Mouse (Mus musculus): ENCODE data around the gene Hoxa6. TPM values are rescaled to one million over a fixed set of nuclear protein-coding genes. Genes with fewer than 3 reads are reported as not detected.

Hoxa6 gene
- 0.10 and 10.2 TPM in 2 replicates for polyA plus RNA-seq (2012; rRNA removed)

GRCm38 (mm10) chr6:52208072-52208867 is at the start of gene Hoxa6:
TSS of gene Hoxa6 (minus strand) at chr6:52208722.

GRCm38 (mm10) chr6:52245757-52246142 is 37.2 kb upstream of the Hoxa6 start, which contains the start of gene Hoxa11:
TSS of gene Hoxa11 (minus strand) at chr6:52245810.

GRCm38 (mm10) chr6:52240389-52241000 is 32.0 kb upstream of the Hoxa6 start, which contains the start of gene Hoxa10:
TSS of gene Hoxa10 (minus strand) at chr6:52240854.

GRCm38 (mm10) chr6:52230516-52231165 is 22.1 kb upstream of the Hoxa6 start, which contains the start of gene Hoxa9:
TSS of gene Hoxa9 (minus strand) at chr6:52231089.

GRCm38 (mm10) chr6:52221337-52221992 is 12.9 kb upstream of the Hoxa6 start, which contains the start of gene Hoxa7:
TSS of gene Hoxa7 (minus strand) at chr6:52221854.

GRCm38 (mm10) chr6:52213119-52213986 is 4.8 kb upstream of the Hoxa6 start, which contains the start of the genes Hoxa3 and Gm28308:
TSS of gene Hoxa3 (minus strand) at chr6:52213336.
TSS of gene Gm28308 (minus strand) at chr6:52213339.

GRCm38 (mm10) chr6:52204050-52204752 is 4.3 kb downstream of the Hoxa6 start, which contains the start of gene Hoxa5:
TSS of gene Hoxa5 (minus strand) at chr6:52204587.

GRCm38 (mm10) chr6:52190906-52191810 is 17.4 kb downstream of the Hoxa6 start, which contains the start of gene Hoxa4:
TSS of gene Hoxa4 (minus strand) at chr6:52191753.

GRCm38 (mm10) chr6:52177061-52177735 is 31.3 kb downstream of the Hoxa6 start, which contains the start of gene 5730596B20Rik:
TSS of gene 5730596B20Rik (plus strand) at chr6:52177498.

GRCm38 (mm10) chr6:52164626-52165440 is 43.7 kb downstream of the Hoxa6 start, which contains the start of gene Hoxa2:
TSS of gene Hoxa2 (minus strand) at chr6:52164831.

GRCm38 (mm10) chr6:52158276-52159051 is 50.1 kb downstream of the Hoxa6 start, which contains the start of gene Hoxa1:
TSS of gene Hoxa1 (minus strand) at chr6:52158317.

Other genes with a start within 250 kb of the Hoxa6 start
- gene Skap2, start 196.2 kb downstream of the Hoxa6 start, polyA plus RNA-seq (2012; rRNA removed), result 6.7 and 17.4 TPM in 2 replicates
- gene Hoxa1, start 50.4 kb downstream of the Hoxa6 start, polyA plus RNA-seq (2012; rRNA removed), result 0.35 and 2.5 TPM in 2 replicates
- gene Hoxa2, start 43.9 kb downstream of the Hoxa6 start, polyA plus RNA-seq (2012; rRNA removed), result 0.83 and 15.3 TPM in 2 replicates
- gene 5730596B20Rik, start 31.2 kb downstream of the Hoxa6 start, polyA plus RNA-seq (2012; rRNA removed), result 0.07 and 1.5 TPM in 2 replicates
- gene Hoxa4, start 17.0 kb downstream of the Hoxa6 start, polyA plus RNA-seq (2012; rRNA removed), result 0.85 and 13.1 TPM in 2 replicates
- gene Hoxa5, start 4.1 kb downstream of the Hoxa6 start, polyA plus RNA-seq (2012; rRNA removed), result 1.9 and 37.9 TPM in 2 replicates
- gene Hoxa3, start 4.6 kb upstream of the Hoxa6 start, polyA plus RNA-seq (2012; rRNA removed), result 1.2 and 20.2 TPM in 2 replicates
- gene Gm28308, start 4.6 kb upstream of the Hoxa6 start, polyA plus RNA-seq (2012; rRNA removed), result 3.1 TPM in 1 of 2 replicates, not detected in the other
- gene Hoxa7, start 13.1 kb upstream of the Hoxa6 start, polyA plus RNA-seq (2012; rRNA removed), result 0.77 and 23.7 TPM in 2 replicates
- gene Hoxa9, start 22.4 kb upstream of the Hoxa6 start, polyA plus RNA-seq (2012; rRNA removed), result 1.2 and 40.0 TPM in 2 replicates
- gene Hoxa10, start 32.1 kb upstream of the Hoxa6 start, polyA plus RNA-seq (2012; rRNA removed), result 0.36 and 24.7 TPM in 2 replicates
- gene Hoxa11, start 37.1 kb upstream of the Hoxa6 start, polyA plus RNA-seq (2012; rRNA removed), result 0.04 and 4.8 TPM in 2 replicates
- 0.05 and 2.5 TPM in 2 replicates for gene Hoxa13, start 52.2 kb upstream of the Hoxa6 start, polyA plus RNA-seq (2012; rRNA removed)
- gene Evx1, start 104.8 kb upstream of the Hoxa6 start, polyA plus RNA-seq (2012; rRNA removed), result 1.4 and 2.0 TPM in 2 replicates

Data from central nervous system, embryonic 11.5 days (tissue).